Mouse (Mus musculus) natural killer cell, adult 2 months (primary cell): ENCODE measurements at regions not wholly inside any gene's neighbourhood (a gene's known extent, or its start where the extent isn't known, plus 50 kb on each side); places are given as distances from the start of the nearest gene placed in this dataset.
A peak's percentile ranks its signal among the peaks of the same experiment; 100 is the strongest.
"Not testable (repeated sequence)": the region's sequence is repeated elsewhere in the genome, so short reads cannot be mapped to it uniquely, and the experiment has no call there.

Experiments used
- DNase-seq, 2 experiments: peaks; one replicate each; pipeline ENCODE4 v3.0.0; 2022; ENCODE audit warnings: low spot score in 2 of 2

DNA sequence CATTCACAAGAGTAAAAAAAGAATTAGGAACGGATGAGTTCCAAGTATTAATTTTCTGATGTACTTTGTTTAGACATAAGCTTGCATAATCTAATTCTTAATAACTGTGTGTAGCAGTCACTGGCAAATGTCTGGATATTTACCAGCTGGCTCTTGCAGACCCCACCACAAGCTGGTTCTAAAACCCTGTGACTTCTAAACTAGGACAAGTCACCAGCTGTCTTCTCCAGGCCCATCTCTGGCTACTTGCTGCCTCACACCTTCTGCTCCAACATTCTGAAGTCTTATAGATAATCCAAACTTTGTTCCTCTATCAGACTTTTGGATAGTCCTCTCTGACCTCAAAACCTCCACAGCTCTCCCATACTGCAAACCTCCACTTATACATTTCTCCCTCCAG, 189.9 kb upstream of the Rhobtb1 start:
- no peak for DNase-seq

DNA sequence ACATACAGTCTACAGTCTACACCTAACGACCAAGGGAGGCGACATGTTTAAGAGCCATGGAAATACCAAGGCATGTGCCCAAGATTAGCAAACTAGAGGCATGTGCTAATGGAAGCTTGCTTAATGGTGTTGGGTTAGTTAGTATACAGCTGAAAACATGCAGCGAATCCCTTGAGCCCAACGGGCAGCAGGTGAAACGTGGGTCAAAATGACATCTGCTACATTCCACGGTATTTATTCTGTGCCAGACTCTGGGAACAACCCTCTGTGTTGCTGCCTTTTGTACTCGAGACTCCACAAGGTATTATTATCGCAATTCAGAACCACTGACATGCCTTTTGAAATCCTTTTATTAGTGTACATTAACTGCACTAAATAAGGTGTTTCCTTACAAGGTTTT, 188.1 kb upstream of the Rhobtb1 start:
- DNase-seq, result no peak

DNA sequence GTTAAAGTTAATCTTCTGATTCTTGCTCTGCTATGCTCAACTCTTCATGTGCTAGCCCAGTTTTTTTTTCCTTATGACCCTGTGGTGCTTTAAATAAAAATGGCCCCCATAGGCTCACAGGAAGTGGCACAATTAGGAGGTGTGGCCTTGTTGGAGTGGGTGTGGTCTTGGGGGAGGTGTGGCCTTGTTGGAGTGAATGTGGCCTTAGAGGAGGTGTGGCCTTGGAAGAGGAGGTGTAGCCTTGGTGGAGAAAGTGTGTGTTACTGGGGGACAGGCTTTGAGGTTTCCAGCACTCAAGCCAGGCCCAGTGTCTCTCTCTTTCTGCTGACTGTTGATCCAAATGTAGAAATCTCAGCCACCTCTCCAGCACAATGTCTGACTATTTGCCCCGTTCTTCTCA, 186.0 kb upstream of the Rhobtb1 start:
- no peak for DNase-seq

DNA sequence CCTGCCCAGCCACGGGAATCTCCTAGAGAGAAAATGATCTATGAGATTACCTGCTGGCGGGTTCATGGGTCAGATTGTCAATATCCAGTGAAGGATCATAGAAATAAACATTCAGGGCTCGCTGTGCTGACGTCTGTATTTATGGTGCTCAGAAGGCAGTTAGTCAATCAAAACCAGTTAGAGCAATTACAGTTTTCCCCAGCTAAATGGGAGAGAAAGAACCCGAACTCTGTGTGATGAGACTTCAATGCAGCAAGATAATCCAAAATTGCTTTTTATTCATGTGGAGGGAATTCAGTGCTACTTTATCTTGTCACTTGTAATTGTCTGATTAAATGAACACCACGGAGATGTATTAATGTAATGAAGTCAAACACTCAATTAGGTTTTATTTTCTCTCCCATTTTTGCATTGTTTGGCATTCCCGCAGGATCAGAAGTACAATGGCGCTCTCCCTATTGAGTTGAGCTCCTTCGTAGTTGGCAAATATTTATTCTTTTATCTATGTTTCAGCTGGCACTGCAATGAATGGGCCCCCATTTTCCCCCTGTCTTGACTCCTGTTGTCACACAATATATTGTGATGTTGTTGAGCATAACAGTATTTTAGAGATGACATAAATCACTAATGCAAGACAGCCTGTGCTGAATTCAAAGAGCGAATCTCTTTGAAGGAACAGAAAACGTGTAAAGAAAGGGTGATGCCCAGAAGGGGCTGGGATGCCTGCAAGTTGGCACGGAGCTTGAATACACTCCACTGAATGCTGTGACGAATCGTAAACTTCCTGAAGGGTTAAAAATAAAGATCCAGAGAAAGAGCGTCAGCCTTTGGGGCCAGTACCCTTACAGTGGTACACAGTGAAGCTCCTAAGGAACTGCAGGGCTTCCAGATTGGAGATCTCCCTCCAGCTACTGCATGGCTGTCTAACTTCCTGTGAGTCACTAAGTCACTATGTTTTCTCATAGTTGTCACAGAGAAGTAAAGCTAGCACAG, 183.0 kb upstream of the Rhobtb1 start:
- no peak for DNase-seq

DNA sequence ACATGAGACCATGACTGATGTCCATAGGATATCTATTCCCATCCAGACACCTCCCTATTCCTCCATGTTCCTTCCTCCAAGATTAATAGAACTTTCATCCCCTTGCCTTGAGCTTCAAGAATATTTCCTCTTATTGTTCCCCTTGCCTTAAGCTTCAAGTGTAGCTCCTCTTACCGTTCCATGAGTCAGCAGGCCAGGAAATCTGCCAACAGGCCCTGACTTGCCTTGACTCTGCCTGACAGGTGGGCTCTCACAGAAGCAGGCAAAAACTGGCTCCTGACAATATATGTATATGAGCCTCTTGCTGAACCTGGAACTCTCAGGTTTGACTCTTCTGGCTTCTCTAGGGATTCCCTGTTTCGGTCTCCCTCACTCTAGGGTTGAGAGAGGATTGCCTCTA, 180.7 kb upstream of the Rhobtb1 start:
- DNase-seq, result no peak

DNA sequence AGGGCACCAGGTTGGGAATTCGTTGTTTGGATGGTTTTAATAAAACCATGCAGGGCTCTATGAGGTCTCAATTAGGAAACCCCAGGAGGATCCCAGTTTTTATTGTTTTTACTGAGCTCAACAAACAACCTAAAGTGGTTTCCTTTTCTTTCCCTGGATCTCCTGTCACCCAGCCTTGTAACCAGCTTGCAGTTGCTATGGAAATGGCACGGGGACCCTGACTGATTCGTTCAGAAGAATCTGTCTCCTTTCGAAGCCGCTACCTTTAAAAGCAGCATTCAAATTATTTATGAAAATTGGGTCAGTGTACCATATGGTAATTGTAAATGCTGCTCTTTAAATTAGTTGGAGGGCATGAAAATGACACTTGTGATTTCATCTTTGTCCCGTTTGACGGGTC, 176.5 kb upstream of the Rhobtb1 start:
- no peak for DNase-seq

DNA sequence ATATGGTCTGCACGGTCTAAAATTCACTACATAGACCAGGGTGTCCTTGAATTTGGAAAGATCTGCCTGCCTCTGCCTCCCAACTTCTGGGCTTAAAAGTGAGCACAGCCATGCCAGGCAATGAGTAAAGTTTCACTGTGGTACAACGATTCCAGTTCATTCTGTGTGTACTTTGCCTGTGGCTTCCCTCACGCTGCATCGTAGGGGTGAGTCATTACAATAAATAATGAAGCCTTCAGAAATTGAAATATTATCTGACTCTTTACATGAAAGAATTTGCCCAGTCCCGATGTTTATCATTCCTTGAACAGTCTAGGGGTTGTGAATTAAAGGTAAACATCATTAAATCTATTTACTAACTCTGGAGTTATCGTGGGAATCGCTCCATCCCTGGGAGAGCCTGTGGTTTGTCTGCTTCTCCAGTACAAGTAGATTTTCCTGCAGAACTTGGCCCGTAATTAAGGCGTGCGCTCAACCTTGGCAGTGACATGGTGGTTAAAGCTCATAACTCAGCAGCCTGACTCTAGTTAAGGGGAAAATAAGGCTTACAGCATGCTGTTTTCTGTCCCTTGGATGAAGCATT, 174.7 kb upstream of the Rhobtb1 start:
- DNase-seq, result no peak

DNA sequence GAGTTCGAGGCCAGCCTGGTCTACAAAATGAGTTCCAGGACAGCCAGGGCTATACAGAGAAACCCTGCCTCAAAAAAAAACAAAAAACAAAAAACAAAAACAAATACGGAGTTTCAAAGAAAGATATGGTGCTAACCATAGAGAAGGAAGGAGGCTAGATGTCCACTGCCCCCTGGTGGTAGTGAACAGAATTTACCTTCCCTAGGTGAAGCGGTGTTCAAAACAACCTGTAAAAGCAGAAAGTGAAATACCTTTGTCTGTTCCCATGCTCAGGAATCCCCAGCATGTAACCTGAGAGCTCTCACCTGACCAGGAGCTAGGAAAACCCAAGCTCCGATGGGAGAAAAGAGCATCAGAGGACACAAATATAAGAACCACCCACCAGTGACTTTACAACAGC, 173.1 kb upstream of the Rhobtb1 start:
- DNase-seq, result peak in 1 of 2 experiments; percentile 9

DNA sequence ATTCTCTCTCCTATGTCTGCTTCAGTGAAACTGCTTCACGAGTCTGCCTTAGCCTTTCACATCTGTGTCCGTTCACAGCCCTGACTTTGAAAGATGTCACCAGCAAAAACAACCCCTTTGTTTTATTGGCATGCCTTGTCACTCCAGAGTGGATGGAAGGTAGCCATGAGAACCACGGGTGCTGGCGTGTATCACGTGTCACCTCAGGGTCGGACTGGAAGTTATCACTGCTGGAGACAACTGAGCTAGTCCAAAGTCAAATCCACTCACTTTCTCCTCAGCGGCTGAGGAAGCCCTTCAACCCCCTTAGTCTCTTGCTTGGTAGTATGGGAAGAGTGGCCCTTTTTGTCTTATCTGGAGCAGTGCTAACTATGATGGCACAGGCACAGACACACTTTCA, 171.3 kb upstream of the Rhobtb1 start:
- DNase-seq, result no peak

DNA sequence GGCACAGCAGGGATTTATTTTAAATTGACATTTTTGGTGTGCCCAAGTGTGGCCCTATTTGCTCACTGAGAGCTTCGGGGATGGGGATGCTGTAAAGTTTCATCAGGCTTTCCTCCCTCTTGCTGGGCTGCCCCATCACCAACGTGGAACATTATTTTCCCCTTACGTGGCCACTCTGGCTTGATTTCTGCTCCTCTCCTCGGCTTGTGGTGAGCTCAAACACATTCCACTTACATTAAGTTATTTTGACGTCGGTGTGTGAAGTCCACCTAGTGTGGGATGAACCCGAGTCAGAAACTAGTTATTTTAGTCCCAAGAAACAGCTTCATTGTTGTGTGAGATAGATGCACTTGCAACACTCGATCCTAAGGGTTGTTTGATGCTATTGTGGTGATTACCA, 168.9 kb upstream of the Rhobtb1 start:
- DNase-seq, result no peak

DNA sequence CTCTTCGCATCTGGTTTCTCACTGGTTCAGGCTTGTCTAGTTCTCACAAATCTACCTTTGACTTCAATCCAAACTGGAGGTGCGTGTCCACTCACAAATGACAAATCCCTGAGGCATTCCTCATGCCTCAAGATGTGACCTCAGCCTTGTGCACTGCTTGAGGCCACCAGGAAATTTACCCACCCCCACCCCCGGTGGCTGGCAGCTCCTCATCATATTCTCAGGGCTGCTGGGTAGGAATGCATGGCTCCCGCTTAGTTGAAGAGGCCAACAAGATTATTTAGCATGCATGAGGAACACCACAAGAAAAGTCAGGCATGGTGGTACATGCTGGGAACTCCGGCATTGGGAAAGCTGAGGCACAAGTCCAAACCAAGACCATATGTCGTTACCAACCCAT, 160.7 kb upstream of the Rhobtb1 start:
- DNase-seq, result no peak

DNA sequence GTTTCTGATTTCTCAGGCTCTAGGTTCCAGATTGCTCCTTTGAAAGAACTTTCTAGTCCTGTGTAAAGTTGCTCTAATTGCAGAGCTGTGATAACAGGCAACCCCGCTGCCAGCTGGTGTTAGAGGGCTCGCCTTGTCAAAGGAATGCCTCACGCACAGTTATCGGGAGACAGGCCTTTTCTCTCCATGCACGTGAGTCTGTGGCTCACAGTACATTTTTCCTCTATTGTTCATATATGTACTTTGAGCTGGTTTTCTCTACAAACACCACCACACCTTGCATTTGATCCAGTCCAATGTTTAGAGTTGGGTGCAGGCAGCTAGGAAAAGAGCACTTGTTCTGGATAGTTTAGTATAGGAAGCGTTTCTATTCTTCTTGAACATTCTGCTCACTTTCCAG, 151.6 kb upstream of the Rhobtb1 start:
- no peak for DNase-seq

DNA sequence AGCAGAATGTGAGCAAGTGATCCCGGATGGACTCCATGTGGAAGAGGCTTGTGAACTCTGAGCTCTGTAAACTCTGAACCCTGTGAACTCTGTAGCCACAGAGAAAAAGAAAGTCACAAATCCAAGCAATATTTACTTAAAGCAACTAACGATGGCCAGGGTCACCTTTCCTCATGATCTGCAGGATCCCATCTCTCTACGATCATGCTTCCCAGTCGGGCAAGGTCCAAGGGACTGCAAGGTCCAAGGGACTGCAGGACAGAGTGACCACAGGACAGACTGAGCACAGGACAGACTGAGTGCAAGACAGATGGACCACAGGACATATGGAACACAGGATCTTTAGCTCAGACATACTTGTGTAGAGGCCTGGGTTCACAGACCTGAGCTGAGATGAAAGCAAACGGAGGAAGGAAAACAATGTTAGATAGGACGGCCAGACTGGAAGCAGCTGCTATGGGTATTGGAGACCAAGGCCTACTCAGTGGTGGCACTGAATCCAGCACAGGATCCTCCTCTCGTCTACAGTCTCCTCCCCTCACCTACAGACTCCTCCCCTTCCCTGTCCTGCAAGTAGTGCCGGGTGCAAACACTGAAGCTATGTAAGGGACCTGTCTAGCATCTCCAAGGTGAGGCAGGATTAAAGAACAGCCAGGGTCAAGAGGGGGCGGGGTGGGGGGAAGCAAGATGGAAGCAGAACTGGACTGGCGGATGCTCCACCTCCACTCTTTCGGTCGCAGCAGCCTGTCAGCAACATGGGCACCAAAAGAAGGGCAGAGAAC, 149.4 kb upstream of the Rhobtb1 start:
- no peak for DNase-seq

DNA sequence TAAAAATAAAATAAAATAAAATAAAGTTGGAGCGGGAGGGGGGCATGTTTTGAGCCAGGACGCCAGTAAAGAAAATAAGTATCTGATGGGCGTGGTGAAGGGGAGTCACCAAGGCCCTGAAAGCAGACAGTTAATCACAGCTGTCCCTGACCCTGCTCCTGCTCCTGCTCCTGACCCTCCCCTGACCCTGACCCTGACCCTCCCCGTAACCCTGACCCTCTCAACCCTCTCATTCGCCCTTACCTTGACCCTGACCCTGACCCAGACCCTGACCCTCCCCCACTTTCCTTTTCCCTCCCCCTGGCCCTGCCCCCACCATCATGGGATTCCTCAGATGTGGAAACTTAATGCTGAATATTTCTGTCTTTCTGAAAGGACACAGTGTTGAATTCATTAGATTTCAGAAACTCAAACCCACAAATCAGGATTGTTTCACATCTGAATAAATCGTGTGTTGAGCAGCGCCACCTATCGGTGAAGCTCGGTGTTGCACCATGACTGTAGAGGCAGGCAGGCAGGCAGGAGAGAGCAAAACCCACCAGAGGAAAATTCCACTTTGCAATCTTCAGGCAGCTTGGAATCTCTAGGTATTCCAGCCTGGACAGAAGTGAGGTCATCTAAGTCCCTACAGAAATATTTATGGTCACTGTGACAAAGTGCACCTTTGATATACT, 145.9 kb upstream of the Rhobtb1 start:
- DNase-seq, result peak; percentile 24 to 48

DNA sequence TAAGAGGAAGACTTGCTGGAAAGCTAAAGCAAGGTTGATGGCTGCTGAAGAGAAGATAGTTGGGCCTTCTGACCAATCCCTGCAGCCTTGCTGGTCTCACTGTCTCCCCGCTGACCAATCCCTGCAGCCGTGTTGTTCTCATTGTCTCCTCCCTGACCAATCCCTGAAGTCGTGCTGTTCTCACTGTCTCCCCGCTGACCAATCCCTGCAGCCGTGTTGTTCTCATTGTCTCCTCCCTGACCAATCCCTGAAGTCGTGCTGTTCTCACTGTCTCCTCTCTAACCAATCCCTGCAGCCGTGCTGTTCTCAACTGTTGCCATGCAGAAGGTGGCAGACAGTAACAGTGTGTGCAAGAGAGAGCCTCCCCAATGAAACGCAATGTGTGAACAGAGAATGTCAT, 142.6 kb upstream of the Rhobtb1 start:
- not testable (repeated sequence) for DNase-seq

DNA sequence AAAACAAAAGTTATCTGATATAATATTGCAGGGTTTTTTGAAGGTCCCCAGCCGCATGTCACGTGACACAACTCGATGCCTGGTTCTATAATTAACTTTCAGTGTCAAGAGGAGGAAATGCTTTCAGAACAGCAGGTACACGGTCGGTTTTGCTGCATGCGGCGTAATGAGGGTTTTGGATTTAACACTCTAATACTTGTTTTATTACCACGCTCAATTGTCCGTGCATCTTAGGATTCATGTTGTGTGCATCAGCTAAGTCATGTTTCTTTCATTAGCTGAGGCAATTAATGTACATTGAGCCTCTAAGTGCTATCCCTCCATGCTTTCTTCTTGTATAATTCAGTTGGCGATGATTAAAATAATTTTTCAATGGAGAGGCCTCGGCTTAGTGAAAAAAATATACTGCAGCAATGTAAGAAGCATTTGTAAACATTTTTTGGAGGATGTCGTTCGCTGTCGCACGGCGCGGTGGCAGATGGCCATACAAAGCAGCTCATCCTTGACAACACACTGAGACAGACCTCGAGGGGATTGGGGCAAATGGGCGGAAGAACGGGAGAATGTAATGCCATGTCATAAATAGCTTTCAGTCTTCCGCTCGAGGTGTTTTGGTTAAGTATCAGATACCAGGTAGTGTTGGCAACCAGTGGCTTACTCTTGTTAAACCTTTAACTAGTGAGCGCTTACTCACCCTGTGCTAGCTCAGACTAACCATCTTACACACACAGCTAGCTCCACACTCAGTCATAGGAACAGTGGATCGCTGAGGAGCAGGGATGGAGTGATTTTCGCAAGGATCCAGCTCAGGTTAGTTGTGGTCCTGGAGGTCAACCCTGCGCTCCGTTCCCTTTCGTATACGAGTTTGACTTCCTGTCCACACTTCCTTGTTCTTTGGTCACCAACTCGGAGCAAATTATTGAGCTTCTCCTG, 130.2 kb upstream of the Rhobtb1 start:
- peak in 1 of 2 experiments; percentile 2 for DNase-seq

DNA sequence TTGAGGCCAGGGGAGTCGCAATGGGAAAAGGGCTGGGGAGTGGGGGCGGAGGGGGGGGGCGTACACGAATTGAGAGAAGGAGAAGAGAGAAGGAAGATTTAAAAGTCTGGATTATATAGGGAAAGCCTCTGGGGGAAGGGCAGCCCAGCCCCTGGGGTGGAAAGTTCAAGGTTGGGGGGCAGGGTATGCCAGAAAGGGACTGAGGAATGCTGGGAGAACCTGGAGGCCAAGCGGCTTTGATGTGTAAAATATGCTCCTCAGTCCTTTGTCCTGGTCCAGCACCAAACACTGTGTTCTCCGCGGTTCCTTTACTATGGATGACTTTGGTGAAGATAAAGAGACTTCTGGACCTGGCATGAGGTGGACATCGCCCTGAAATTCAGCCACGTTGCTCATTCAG, 117.8 kb upstream of the Rhobtb1 start:
- DNase-seq, result no peak

DNA sequence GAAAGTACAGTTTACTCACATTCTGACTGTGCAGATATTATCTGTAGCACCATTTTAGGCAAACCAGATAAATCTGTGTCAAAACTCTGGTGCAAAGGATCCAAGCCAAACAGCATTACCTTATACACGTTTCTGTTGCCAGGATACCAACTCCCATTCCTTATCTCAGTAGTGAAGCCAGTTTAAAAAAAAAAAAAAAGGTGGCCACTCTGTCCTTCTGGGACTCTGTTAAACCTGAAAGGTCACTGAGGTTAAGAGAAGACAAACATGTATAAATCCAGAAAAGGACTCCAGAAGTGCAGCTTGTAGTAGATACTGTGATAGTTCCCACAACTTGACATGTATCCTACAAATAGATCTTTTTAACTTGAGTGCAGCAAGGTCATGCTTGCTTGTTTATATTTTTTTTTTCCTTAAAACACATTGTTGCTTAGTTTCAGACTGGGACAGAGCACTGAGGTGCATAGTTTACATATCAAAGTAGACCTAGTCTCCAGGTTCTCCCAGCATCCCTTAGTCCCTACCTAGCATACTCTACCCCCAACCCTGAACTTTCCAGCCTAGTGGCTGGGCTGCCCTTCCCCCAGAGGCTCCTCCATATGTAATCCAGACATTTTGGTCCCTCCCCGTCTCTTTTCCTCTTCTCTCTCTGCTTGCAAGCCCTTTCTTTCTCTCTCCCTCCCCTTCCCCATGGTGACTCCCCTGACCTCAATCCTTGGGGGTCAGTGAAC, 116.7 kb upstream of the Rhobtb1 start:
- DNase-seq, result no peak

DNA sequence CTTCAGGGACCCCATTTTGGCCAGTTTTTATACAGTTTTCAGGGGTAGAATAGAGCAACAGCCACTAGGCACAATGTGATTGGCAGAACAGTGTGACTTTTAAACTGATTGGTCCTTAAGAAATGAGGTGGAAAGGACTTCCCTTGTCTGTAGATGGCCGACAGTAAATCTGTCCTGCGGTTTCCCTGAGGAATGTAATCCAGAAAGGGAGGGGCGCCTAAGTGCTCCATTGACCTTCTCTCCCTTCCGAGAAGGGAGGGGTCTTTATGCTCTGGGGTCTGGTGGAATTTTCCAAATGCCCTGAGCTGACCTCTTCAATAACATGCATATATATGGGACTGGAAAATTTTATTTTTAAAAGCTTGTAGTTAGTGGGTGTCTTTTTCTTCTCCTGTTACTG, 115.7 kb upstream of the Rhobtb1 start:
- DNase-seq, result not testable (repeated sequence)

DNA sequence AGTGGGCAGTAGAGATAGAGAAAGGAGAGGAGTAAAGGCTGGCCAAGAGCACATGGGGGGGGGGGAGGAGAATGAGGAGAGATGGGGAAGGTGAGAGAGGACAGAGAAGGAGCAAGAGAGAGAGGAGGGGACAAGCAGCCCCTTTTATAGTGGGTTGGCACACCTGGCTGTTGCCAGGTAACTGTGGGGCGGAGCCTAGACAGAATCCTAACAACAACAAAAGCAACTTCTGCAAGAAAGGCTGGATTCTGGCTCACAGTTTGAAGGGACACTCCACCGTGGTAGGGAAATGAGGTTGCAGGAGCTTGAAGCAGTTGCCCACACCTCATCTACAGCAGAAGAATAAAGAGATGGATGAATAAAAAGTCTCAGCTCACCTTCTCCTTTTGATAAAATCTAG, 115.1 kb upstream of the Rhobtb1 start:
- no peak for DNase-seq
